Mouse (Mus musculus): Measurements from ENCODE around the gene Cmss1.

DNA sequence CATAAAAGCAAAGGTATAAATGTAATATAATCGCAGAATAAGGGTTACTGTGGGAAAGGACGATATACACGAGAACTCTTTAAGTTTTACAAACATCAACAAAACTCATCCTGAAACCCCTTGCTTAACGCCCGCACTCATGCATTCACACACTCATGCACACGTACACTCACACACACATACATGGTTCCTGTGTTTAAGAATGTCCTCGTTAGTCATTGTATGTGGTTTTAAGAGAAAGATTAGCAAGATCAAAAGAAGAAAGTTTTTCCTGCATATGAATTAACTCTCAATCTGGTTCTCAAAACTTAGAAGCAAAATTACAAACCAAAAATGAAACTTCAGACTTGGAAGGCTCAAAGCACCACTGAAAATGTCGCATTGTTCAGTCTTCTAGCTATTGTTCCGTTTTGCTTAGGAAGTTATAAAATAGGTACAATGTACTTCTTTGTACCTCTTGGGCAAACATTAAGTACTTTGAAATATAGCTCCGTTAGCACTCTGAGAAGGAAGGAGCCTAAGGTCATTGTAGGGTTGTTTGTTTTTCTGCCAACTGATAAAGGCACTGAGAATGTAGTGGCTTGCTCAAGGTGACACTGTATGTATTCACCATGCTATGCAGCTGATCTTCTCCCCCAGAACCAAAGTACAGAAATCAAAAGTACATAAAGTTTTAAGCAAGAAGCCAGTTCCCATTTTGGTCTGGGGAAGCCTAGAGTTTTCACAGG lies 111.0 kb downstream of the Cmss1 start:
- no peak for TF ChIP-seq CTCF (IDR thresholded peaks at IDR 0.05; ENCODE audit: low read depth, low read length)
- no peak for TF ChIP-seq EP300 (IDR thresholded peaks at IDR 0.05; ENCODE audit: insufficient read depth, low read depth, low read length)
- no peak for TF ChIP-seq POLR2A (IDR thresholded peaks at IDR 0.05; ENCODE audit: insufficient read depth, low read length)

Measured in ES-Bruce4 (cell line).